Mouse (Mus musculus) myocyte (in vitro differentiated cells): ENCODE data around the gene Coa3. TPM values are rescaled to one million over a fixed set of nuclear protein-coding genes. Genes with fewer than 3 reads are reported as not detected.

ENCODE experiments used
- H3K27me3 ChIP-seq: one replicate; pipeline ENCODE4 v1.6.1; 2011; ENCODE audit not compliant: control insufficient read depth, insufficient read depth, insufficient read length
- H3K36me3 ChIP-seq: one replicate; pipeline ENCODE4 v1.6.1; 2011; ENCODE audit not compliant: control insufficient read depth, insufficient read depth
- H3K4me2 ChIP-seq: one replicate; pipeline ENCODE4 v1.6.1; 2011; ENCODE audit warnings: low read depth, control low read depth
- H3K4me3 ChIP-seq: one replicate; pipeline ENCODE4 v1.5.1; 2011; ENCODE audit warnings: mild to moderate bottlenecking, control low read depth, moderate library complexity
- H3K79me2 ChIP-seq: one replicate; pipeline ENCODE4 v1.6.1; 2011; ENCODE audit not compliant: control insufficient read depth, insufficient read depth
- H3ac ChIP-seq: one replicate; pipeline ENCODE4 v1.6.1; 2011; ENCODE audit not compliant: control insufficient read depth, insufficient read length
- CEBPB ChIP-seq: IDR thresholded peaks from 2 replicates; pipeline ENCODE4 v1.6.1; 2011; ENCODE audit warnings: mild to moderate bottlenecking, moderate library complexity; ENCODE audit not compliant: poor library complexity, insufficient read depth, severe bottlenecking
- E2F4 ChIP-seq: IDR thresholded peaks from one replicate; pipeline ENCODE4 v1.6.1; 2011; ENCODE audit warnings: mild to moderate bottlenecking, control low read depth, moderate library complexity; ENCODE audit not compliant: insufficient read depth
- MAX ChIP-seq: IDR thresholded peaks from one replicate; pipeline ENCODE4 v1.6.1; 2011; ENCODE audit warnings: low read depth, mild to moderate bottlenecking, control low read depth
- MYOD1 ChIP-seq, 3 experiments: IDR thresholded peaks; one replicate each; pipeline ENCODE4 v1.6.1; 2011; ENCODE audit warnings: control low read depth in 2 of 3, low read depth in 2 of 3, mild to moderate bottlenecking in 2 of 3, moderate library complexity in 1 of 3; ENCODE audit not compliant: insufficient read length in 2 of 3, control insufficient read depth in 1 of 3
- MYOG ChIP-seq, 3 experiments: IDR thresholded peaks; one replicate each; pipeline ENCODE4 v1.6.1; 2011; ENCODE audit warnings: control low read depth in 2 of 3, low read depth in 2 of 3, mild to moderate bottlenecking in 2 of 3; ENCODE audit not compliant: insufficient read length in 2 of 3, control insufficient read depth in 1 of 3, insufficient read depth in 1 of 3
- POLR2A ChIP-seq: IDR thresholded peaks from one replicate; pipeline ENCODE4 v1.6.1; 2011; ENCODE audit warnings: low read depth, mild to moderate bottlenecking, control low read depth, moderate library complexity; ENCODE audit not compliant: insufficient read length
- POLR2AphosphoS2 ChIP-seq: IDR thresholded peaks from one replicate; pipeline ENCODE4 v1.6.1; 2011; ENCODE audit warnings: low read depth, control low read depth; ENCODE audit not compliant: insufficient read length
- REST ChIP-seq: IDR thresholded peaks from one replicate; pipeline ENCODE4 v1.6.1; 2011; ENCODE audit warnings: mild to moderate bottlenecking, control low read depth, moderate library complexity; ENCODE audit not compliant: insufficient read depth, insufficient read length
- SRF ChIP-seq: IDR thresholded peaks from one replicate; pipeline ENCODE4 v1.6.1; 2011; ENCODE audit warnings: low read depth; ENCODE audit not compliant: control insufficient read depth, insufficient read length
- TCF12 ChIP-seq: IDR thresholded peaks from one replicate; pipeline ENCODE4 v1.6.1; 2011; ENCODE audit warnings: mild to moderate bottlenecking, control low read depth; ENCODE audit not compliant: poor library complexity, insufficient read depth, severe bottlenecking
- TCF3 ChIP-seq: IDR thresholded peaks from one replicate; pipeline ENCODE4 v1.6.1; 2011; ENCODE audit warnings: low read depth, control low read depth; ENCODE audit not compliant: insufficient read length
- USF1 ChIP-seq: IDR thresholded peaks from one replicate; pipeline ENCODE4 v1.6.1; 2011; ENCODE audit warnings: low read depth, mild to moderate bottlenecking, control low read depth, moderate library complexity
- polyA plus RNA-seq: library from polyadenylated mRNA; unstranded; fragments of >200 nt; fragmentation: generic; extraction: Trizol; gene quantifications from one replicate; pipeline ENCODE4 v1.2.1, GENCODE M21; 2012; ENCODE audit warnings: missing spikeins

The Coa3 gene
- polyA plus RNA-seq, 1 experiment = 155 TPM

- Histone ChIP-seq H3K79me2 (no peaks in the 10 kb centered on the region), H3K27me3 (peaks cover 55% of the 10 kb centered on the region), H3K4me3 (no peak overlapping the region), H3K36me3 (no peaks in the 10 kb centered on the region), H3ac (no peak overlapping the region), H3K4me2 (no peak overlapping the region)
- TF ChIP-seq CEBPB (no peak), MYOD1 (IDR thresholded peaks at IDR 0.05; ENCODE audit: control insufficient read depth in 1 of 3, insufficient read length in 2 of 3, low read depth in 2 of 3) (no peak), TCF3 (no peak)
Measured at GRCm38 (mm10) chr11:101264954-101265471, 13.9 kb downstream of the Coa3 start.

GRCm38 (mm10) chr11:101263989-101264280 lies 15.0 kb downstream of the Coa3 start:
- no peak overlapping the region for H3K4me3 ChIP-seq
- no peak overlapping the region for H3ac ChIP-seq
- no peak for TF ChIP-seq MAX
- no peak for TF ChIP-seq CEBPB
- no peak for TF ChIP-seq USF1
- TF ChIP-seq TCF3 = no peak
- TF ChIP-seq E2F4 = no peak
- no peak for TF ChIP-seq REST
- TF ChIP-seq TCF12 = no peak
- no peak for TF ChIP-seq SRF
- TF ChIP-seq MYOG (IDR thresholded peaks at IDR 0.05; ENCODE audit: control insufficient read depth in 1 of 3, insufficient read depth in 1 of 3, insufficient read length in 2 of 3, low read depth in 2 of 3) = no peak
- TF ChIP-seq MYOD1 (IDR thresholded peaks at IDR 0.05; ENCODE audit: control insufficient read depth in 1 of 3, insufficient read length in 2 of 3, low read depth in 2 of 3) = no peak
- no peak for TF ChIP-seq POLR2A
- no peak for TF ChIP-seq POLR2AphosphoS2
- no peaks in the 10 kb centered on the region for H3K36me3 ChIP-seq
- H3K79me2 ChIP-seq = no peaks in the 10 kb centered on the region
- no peak overlapping the region for H3K4me2 ChIP-seq
- peaks cover 45% of the 10 kb centered on the region for H3K27me3 ChIP-seq

DNA sequence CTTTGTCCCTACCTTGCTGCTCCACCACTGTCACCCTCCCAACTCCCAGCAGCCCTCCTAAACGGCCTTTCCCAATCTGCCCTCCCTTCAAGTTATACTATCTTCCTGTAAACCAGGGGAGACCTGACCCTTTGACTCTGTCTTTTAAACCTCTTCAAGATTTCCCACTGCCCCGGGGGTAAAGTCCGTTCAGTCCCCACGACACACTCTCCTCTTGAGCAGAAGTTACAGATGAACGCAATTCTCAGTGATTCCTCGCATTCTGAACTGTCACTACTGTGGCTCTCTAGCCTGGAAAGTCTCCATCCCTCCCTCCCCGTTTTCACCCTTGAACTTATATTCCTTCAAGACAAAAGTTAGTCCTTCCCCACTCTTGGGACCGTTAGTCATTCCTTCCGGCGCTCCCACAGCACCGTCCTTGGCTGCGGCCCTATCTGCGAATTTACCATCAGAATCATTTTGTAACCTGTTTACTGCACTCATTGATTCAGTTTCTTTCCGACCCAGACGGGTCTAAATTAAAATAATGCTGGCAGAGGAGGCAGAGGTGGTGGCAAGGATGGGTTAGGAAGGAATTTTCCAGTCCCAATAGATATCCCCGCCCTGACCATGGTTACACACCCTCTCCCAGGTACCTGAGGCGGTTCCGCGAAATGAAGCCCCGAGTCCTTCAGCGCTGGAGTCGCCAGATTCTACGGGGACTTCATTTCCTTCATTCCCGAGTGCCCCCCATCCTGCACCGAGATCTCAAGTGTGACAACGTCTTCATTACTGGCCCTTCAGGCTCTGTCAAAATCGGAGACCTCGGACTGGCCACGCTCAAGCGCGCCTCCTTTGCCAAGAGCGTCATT lies 15.6 kb downstream of the Coa3 start:
- Histone ChIP-seq H3K79me2 (no peaks in the 10 kb centered on the region), H3K4me3 (no peak overlapping the region), H3K27me3 (peaks cover 42% of the 10 kb centered on the region), H3K4me2 (no peak overlapping the region), H3ac (no peak overlapping the region), H3K36me3 (no peaks in the 10 kb centered on the region)
- TF ChIP-seq E2F4 (no peak), TCF3 (no peak), TCF12 (no peak), SRF (no peak), MAX (no peak), CEBPB (no peak), MYOD1 (IDR thresholded peaks at IDR 0.05; ENCODE audit: control insufficient read depth in 1 of 3, insufficient read length in 2 of 3, low read depth in 2 of 3) (no peak), MYOG (IDR thresholded peaks at IDR 0.05; ENCODE audit: control insufficient read depth in 1 of 3, insufficient read depth in 1 of 3, insufficient read length in 2 of 3, low read depth in 2 of 3) (no peak), POLR2A (no peak), REST (no peak), POLR2AphosphoS2 (no peak), USF1 (no peak)

DNA sequence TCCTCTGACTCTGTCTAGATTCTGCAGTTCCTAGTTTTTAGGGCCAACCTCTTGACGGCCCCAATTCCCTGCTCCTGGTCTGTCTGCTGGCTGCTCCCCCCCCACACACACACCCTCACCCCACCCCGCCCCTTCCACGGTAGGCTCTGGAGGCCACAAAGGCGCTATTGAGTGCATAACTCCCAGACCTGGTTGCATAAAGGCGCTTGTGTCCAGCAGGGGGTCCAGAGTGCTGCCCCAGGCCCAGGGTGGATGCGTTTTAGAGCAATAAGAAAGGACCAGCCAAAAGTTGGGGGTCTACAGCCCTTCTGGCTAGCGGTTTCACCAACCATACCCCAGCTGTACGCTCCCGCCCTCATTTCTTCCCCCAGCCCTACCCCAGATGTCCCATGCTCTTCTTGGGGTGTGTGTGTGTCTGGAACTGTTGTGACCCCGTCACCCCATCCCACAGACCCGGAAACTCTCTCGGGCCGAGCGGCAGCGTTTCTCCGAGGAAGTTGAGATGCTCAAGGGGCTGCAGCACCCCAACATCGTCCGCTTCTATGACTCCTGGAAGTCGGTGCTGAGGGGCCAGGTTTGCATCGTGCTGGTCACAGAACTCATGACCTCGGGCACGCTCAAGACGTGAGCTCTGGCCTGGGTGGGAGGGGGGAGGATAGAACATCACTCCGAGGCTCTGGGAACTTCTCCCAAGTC lies 16.5 kb downstream of the Coa3 start:
- no peak overlapping the region for H3K4me3 ChIP-seq
- no peaks in the 10 kb centered on the region for H3K36me3 ChIP-seq
- H3K79me2 ChIP-seq = no peaks in the 10 kb centered on the region
- H3K4me2 ChIP-seq = no peak overlapping the region
- no peak overlapping the region for H3ac ChIP-seq
- peaks cover 42% of the 10 kb centered on the region for H3K27me3 ChIP-seq
- TF ChIP-seq SRF (no peak), MYOG (IDR thresholded peaks at IDR 0.05; ENCODE audit: control insufficient read depth in 1 of 3, insufficient read depth in 1 of 3, insufficient read length in 2 of 3, low read depth in 2 of 3) (no peak), USF1 (no peak), POLR2A (no peak), CEBPB (no peak), REST (no peak), MYOD1 (IDR thresholded peaks at IDR 0.05; ENCODE audit: control insufficient read depth in 1 of 3, insufficient read length in 2 of 3, low read depth in 2 of 3) (no peak), MAX (no peak), TCF3 (no peak), TCF12 (no peak), E2F4 (no peak), POLR2AphosphoS2 (no peak)
